Mouse (Mus musculus): ENCODE measurements around the gene Timm29.
"Not testable (repeated sequence)": the region's sequence is repeated elsewhere in the genome, so short reads cannot be mapped to it uniquely, and the experiment has no call there.

The Timm29 gene

DNA sequence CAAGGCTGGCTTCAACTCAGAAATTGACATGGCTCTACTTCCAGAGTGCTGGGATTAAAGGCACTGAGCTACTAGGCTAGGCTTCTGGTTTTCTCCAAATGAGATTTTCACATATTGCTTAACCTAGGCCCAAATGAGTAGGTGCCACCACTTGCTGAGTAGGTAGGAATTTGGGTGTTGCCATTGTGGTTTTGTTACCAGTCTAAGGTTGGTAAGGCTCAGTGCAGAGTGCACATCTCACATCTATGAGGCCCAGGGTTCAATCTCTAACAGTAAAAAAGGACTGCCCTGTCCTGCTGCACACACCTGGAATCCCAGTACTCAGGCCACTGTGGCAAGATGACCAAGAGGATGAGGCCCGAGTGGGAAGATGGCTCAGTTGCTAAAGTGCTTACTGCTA, 7.1 kb upstream of the Timm29 start:
- DNase-seq = no peak

- no peak for DNase-seq
These were observed 4.7 kb upstream of the Timm29 start for GRCm38 (mm10) chr9:21587678-21588349.

GRCm38 (mm10) chr9:21588350-21588749, 4.2 kb upstream of the Timm29 start:
- no peak for DNase-seq

- DNase-seq = no peak
These were observed 3.0 kb upstream of the Timm29 start for GRCm38 (mm10) chr9:21589538-21589937.

DNA sequence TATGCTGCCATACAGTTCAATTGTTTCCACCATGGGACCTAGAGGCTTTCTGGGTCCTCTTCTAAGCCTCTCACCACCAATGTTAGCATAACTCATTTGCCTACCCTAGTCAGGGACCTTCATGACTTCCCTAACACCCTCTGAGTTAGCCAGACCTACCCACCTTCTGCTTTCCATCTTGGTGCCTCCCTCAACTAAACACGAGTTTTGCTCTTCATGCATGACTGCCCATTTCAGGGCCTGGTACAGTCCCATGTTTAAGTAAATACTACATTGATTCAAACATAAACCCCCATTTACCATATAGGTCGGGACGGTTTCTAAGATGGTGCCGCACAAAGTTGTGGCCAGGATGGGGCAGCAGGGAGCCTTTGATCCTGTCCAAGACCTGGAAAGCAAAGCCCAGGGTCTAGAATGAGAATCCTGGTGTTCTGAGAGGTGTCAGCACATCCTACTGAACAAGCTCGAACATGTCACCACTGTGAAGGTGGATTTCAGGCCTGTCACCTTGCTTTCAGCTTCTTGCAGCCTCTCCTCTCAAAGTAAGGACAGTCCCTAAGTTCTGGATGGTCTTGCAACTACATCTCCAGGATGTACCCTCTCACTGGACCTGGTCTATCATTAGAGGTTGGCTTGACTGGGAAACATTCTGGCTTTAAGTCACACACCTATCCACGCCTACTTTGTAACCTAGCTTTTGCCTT, 1.2 kb upstream of the Timm29 start:
- DNase-seq = no peak

DNA sequence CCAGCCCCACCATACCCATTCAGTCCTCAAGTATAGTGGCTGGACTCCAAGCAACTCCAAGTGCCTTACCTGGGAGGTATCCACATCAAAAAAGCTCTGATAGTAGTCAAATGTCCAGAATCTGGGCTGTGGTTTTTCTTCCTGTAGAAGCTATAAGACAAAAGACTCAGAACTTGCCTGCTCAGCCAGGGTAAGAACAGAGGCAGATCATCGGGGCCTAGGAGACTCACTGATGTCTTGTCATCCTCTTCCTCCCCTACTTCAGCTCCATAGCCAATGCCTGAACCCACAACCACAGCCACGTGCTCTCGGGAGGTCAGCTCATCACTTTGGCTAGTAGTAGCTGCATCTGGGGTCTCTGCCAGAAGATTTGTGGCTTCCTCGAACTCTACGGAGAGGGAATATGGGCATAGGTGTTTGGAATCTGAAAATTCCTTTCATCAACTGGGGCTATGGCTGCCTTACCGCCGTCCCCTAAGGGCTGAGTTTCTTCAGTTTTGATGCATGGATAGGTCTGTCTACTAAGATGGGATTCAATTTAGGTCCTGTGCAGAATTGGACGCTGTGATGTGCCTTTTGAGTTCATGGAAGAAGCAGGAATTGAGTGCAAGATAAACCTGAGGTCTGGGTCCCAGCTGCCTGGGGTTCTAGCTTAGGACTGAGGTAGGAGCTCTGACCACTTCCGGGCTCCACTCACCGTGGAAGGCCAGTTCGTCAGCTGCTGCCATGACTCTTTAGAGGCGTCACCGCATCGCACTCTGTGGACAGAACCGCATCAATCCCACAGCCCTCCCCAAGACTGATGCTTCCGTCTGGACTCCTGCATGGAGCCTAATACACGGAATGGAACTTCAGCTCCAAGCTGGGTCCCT, 455 bp upstream of the Timm29 start:
- DNase-seq = no peak

- DNase-seq = peak; percentile 42 to 62
These were observed 700 bp downstream of the Timm29 start for GRCm38 (mm10) chr9:21593122-21593721.

- not testable (repeated sequence) for DNase-seq
These were observed 1.8 kb downstream of the Timm29 start for GRCm38 (mm10) chr9:21594350-21594749.

DNA sequence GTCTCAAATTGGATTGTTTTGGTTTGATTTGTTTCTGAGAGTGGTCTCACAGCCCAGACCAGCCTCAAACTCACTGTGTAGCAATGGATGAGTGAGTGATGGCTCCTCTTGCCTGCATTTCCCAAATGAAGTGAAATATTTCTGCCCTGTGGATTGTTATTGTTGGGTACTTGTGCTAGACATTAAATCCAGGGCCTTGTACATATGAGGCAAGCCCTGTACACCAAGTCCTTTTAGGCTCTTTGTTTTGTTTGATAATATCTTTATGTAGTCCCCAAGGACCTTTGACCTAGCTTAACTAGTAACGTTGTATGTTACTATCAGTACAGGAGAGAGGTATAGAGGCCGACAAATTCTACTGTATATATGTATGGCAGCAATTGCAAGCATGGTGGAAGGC, 2.3 kb downstream of the Timm29 start:
- no peak for DNase-seq

- DNase-seq = peak; percentile 48 to 53
These were observed 5.7 kb downstream of the Timm29 start for GRCm38 (mm10) chr9:21598198-21598597.

- no peak for DNase-seq
These were observed 7.7 kb downstream of the Timm29 start for GRCm38 (mm10) chr9:21600186-21600585.

- no peak for DNase-seq
These were observed 8.6 kb downstream of the Timm29 start for GRCm38 (mm10) chr9:21601073-21601472.

GRCm38 (mm10) chr9:21601722-21602399, 9.3 kb downstream of the Timm29 start:
- DNase-seq = peak; percentile 60 to 61

- DNase-seq = no peak
These were observed 11.6 kb downstream of the Timm29 start for GRCm38 (mm10) chr9:21604119-21604518.

- no peak for DNase-seq
These were observed 13.3 kb downstream of the Timm29 start for GRCm38 (mm10) chr9:21605865-21606264.

- no peak for DNase-seq
These were observed 14.1 kb downstream of the Timm29 start for GRCm38 (mm10) chr9:21606648-21607047.

DNA sequence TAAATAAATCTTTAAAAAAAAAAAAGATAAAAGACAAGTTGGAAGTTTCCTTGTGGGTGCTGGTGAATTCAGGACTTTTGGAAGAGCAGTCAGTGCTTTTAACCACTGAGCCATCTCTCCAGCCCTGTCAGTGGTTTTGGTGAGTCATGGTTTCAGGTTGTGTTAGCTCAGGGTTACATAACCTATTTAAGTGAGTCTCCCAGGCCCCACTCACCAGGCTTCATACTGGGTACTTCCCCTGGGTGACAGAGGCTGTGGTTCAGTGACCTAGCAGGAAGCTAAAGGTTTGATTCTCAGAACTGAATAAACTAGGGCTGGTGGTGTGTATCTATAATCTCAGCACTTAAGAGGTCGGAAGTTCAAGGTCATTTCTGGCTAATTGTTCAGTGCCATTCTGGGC, 17.3 kb downstream of the Timm29 start:
- peak; percentile 58 to 77 for DNase-seq

DNA sequence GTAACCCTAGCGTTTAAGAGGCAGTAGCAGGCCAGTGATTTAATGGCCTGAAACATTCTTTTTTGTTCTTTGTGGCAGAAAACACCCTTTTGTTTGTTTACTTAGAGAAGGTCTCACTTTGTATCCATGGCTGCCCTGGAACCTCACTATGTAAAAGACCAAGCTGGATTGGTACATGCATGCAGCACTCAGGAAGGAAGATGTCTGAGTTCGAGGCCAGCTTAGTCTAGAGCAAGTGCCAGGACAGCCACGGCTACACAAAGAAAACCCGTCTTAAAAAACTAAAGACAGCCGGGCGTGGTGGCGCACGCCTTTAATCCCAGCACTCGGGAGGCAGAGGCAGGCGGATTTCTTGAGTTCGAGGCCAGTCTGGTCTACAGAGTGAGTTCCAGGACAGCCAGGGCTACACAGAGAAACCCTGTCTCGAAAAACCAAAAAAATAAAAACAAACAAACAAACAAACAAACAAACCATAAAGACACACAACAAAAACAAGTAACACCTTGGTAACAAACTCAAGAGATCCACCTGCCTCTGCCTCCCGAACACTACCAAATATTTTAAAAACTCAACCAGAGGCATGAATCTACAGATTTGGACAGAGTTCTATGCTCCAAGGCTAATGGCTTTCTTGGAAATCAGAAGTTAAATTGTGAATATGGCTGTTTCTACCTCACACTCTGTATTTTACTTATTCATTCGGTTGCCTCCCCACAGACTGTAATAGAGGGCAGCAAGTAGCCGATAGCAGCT, 22.5 kb downstream of the Timm29 start:
- DNase-seq = no peak

GRCm38 (mm10) chr9:21615617-21616231, 23.2 kb downstream of the Timm29 start, which contains the start of gene Smarca4:
Gene Smarca4, plus strand, starts transcription at chr9:21616169.
- DNase-seq = peak; percentile 99 to 100

DNA sequence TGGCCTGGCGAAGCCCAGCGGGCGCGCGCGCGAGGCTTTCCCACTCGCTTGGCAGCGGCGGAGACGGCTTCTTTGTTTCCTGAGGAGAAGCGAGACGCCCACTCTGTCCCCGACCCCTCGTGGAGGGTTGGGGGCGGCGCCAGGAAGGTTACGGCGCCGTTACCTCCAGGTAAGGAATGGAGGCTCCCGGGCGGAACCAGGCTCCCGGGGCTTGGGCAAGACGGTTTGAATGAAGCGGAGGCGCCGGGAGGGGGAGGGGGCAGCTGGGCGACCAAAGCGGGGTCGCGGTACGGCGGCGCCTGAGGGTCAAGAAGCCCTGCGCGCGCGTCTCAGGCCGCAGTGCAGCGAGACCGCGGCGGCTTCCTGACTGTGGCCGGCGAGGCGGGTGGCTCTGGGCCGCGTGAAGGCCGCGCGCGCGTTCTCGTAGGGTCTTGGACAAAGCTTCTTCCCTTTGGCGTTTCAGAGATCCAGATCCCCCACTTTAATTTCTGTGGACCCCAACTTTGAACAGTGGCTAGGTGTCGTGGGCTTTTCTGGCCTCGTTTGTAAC, 23.8 kb downstream of the Timm29 start:
- DNase-seq = peak; percentile 92 to 93

- no peak for DNase-seq
These were observed 24.5 kb downstream of the Timm29 start for GRCm38 (mm10) chr9:21617066-21617465.

Data from thymus, postnatal 36 days (tissue).